Mouse (Mus musculus) heart, embryonic 14.5 days (tissue): ENCODE data around the gene Mrpl39. TPM values are rescaled to one million over a fixed set of nuclear protein-coding genes. Genes with fewer than 3 reads are reported as not detected.
A peak's percentile ranks its signal among the peaks of the same experiment; 100 is the strongest.

Experiments
- ATAC-seq: fragments of 200-750 bp; cut with Nextera tagmentation; 2 replicates; pipeline ENCODE4 v1.8.0; 2017; ENCODE audit warnings: low read depth, moderate TSS enrichment; ENCODE audit not compliant: insufficient number of reproducible peaks, insufficient read depth, low FRiP score
- H3K27ac ChIP-seq, 2 experiments: fragments of 200-500 bp in 1 of 2; fragments of 300-500 bp in 1 of 2; sonication (generic) in 1 of 2; replicated peaks in 1 of 2; 2 replicates each; pipeline ENCODE4 v1.5.1; 2012 to 2014; ENCODE audit warnings: low read depth in 2 of 2, low read length in 2 of 2, control low read depth in 1 of 2, mild to moderate bottlenecking in 1 of 2, mixed read lengths in 1 of 2; ENCODE audit not compliant: control insufficient read depth in 1 of 2, insufficient read depth in 1 of 2
- H3K27me3 ChIP-seq: fragments of 300-500 bp; sonication (generic); 2 replicates; pipeline ENCODE4 v1.6.1; 2014; ENCODE audit warnings: mild to moderate bottlenecking, low read length, control low read depth; ENCODE audit not compliant: control insufficient read depth, insufficient read depth
- H3K36me3 ChIP-seq: fragments of 300-500 bp; sonication (generic); 2 replicates; pipeline ENCODE4 v1.6.1; 2014; ENCODE audit warnings: mild to moderate bottlenecking, control low read depth, low read length, mixed read lengths; ENCODE audit not compliant: control insufficient read depth, insufficient read depth
- H3K4me1 ChIP-seq, 2 experiments: fragments of 200-500 bp in 1 of 2; fragments of 300-500 bp in 1 of 2; sonication (generic) in 1 of 2; 2 replicates each; pipeline ENCODE4 v1.6.1; 2012 to 2014; ENCODE audit warnings: low read length in 2 of 2, control low read depth in 1 of 2, mixed read lengths in 1 of 2; ENCODE audit not compliant: control insufficient read depth in 2 of 2, insufficient read depth in 2 of 2
- H3K4me2 ChIP-seq: fragments of 300-500 bp; sonication (generic); 2 replicates; pipeline ENCODE4 v1.6.1; 2014; ENCODE audit warnings: mild to moderate bottlenecking, low read length
- H3K4me3 ChIP-seq, 2 experiments: fragments of 200-500 bp in 1 of 2; fragments of 300-500 bp in 1 of 2; sonication (generic) in 1 of 2; 2 replicates each; pipeline ENCODE4 v1.5.1; 2012 to 2014; ENCODE audit warnings: low read length in 2 of 2, mild to moderate bottlenecking in 2 of 2, control low read depth in 1 of 2, low read depth in 1 of 2, moderate library complexity in 1 of 2; ENCODE audit not compliant: control insufficient read depth in 1 of 2, insufficient read depth in 1 of 2
- H3K9ac ChIP-seq: fragments of 300-500 bp; sonication (generic); 2 replicates; pipeline ENCODE4 v1.6.1; 2014; ENCODE audit warnings: mild to moderate bottlenecking, low read length
- H3K9me3 ChIP-seq: fragments of 300-500 bp; sonication (generic); 2 replicates; pipeline ENCODE4 v1.6.1; 2016; ENCODE audit warnings: low read length, control low read depth; ENCODE audit not compliant: control insufficient read depth
- WGBS: fragments of 180-500 bp; shearing (Covaris S2); extraction: QIAGEN DNeasy Blood & Tissue Kit; methylation state at CpG from one replicate; pipeline ENCODE4 v1.1.7; 2014; 5-methylcytosine and 5-hydroxymethylcytosine counted together
- microRNA counts: library from miRNA; unstranded; fragments of <30 nt; microRNA quantifications from one replicate; lab custom pipeline; 2016
- microRNA-seq: library from miRNA; unstranded; fragments of <30 nt; microRNA quantifications from one replicate; pipeline ENCODE4, GENCODE M21; 2016
- polyA plus RNA-seq: library from polyadenylated mRNA; unstranded; fragments of >200 nt; fragmentation: Nextera tagmentation; extraction: Ambion mirVana; gene quantifications from 2 replicates; pipeline ENCODE4 v1.2.1, GENCODE M21; 2014

Mrpl39 gene
- polyA plus RNA-seq, 1 experiment from 2014 or later, result 54.5 TPM

GRCm38 (mm10) chr16:84677292-84677691 lies 58.2 kb downstream of the Mrpl39 start:
- H3K4me2 ChIP-seq, result no peak overlapping the region
- H3K9ac ChIP-seq, result no peak overlapping the region
- H3K27me3 ChIP-seq, result no peaks in the 10 kb centered on the region
- 79% methylated on average over 3 of the region's 3 CpGs for WGBS
- H3K27ac ChIP-seq, result no peak overlapping the region
- no peaks in the 10 kb centered on the region for H3K36me3 ChIP-seq
- no peak overlapping the region for H3K4me3 ChIP-seq
- H3K9me3 ChIP-seq, result no peaks in the 10 kb centered on the region
- ATAC-seq, result no peak
- no peaks in the 10 kb centered on the region for H3K4me1 ChIP-seq

MicroRNAs within 50 kb of the gene (microRNA counts, 519-probe panel; counts per million panel counts)
- 4,816 counts per million, percentile 80 among the panel's probes with 10 or more counts for microRNA mmu-miR-155 (lab: Ali Mortazavi, UCI)

Small RNA genes lying within 50 kb of the gene (microRNA-seq; reads per million reads assigned to microRNA genes)
- 162 reads per million, percentile 58 among the genes with 10 or more reads in this experiment for gene Mir155

Other genes starting within 250 kb of the Mrpl39 start
- gene A730009L09Rik, start 220.6 kb downstream of the Mrpl39 start, polyA plus RNA-seq, result not detected in 2 replicates
- 10.3 and 10.8 TPM in 2 replicates for gene Jam2, start 38.4 kb upstream of the Mrpl39 start, polyA plus RNA-seq
- gene Gabpa, start 99.2 kb upstream of the Mrpl39 start, polyA plus RNA-seq, result 37.2 and 38.6 TPM in 2 replicates
- gene Atp5j, start 99.9 kb upstream of the Mrpl39 start, polyA plus RNA-seq, result 1,923 and 2,054 TPM in 2 replicates